Mouse (Mus musculus) liver, adult 2 months (tissue): Measurements from ENCODE around the gene Gcm1.

Experiments
- CTCF ChIP-seq: fragments of 200-500 bp; IDR thresholded peaks from 2 replicates; pipeline ENCODE4 v1.5.1; 2011; ENCODE audit warnings: low read depth, low read length, control low read depth
- POLR2A ChIP-seq: fragments of 200-500 bp; IDR thresholded peaks from 2 replicates; pipeline ENCODE4 v1.6.1; 2011; ENCODE audit warnings: low read length, control low read depth; ENCODE audit not compliant: insufficient read depth; ENCODE audit errors: extremely low read depth

DNA sequence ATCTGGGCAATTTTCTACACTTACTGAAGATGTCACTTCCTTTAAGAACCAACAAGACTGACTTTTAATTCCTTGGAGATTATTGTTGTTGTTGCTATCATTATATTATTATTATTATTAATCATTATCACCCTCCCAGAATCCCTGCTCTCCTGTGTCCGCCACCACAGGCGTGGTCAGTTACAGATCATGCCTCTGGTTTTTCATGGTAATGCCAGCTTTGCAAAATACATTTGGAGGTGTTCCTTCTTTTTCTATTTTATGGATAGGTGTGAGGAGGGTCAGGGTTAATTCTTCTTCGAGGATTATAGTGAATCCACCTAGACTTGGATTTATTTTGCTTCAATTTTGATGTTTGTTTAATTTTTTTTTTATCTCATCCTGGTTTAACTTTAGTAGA is 23.5 kb downstream of the Gcm1 start:
- no peak for TF ChIP-seq POLR2A
- no peak for TF ChIP-seq CTCF
